Mouse (Mus musculus): ENCODE measurements around the gene Lrpprc. TPM values are rescaled to one million over a fixed set of nuclear protein-coding genes. Genes with fewer than 3 reads are reported as not detected.
A peak's percentile ranks its signal among the peaks of the same experiment; 100 is the strongest.

Gene Lrpprc
- polyA plus RNA-seq, 1 experiment: 11.2 TPM

DNA sequence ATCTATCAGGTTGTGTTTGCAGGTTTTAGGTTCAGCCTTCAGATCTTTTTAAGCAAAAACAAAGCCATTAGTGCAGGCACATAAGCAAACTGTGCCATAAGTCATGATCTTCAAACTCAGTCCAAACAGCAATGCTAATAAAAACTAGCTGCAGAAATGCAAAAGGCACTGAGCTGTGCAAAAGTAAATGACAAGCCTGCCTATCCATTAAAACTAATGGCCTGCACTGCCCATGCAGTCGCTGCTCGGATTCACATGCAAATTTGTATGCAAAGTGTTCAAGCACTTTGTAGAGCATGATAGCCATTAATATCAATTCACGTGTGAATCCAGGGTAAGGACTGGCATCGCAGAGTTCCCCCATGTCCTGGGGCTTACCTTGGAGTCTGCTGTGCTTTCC is 40.5 kb downstream of the Lrpprc start:
- H3K27me3 ChIP-seq (ENCODE audit: control insufficient read depth, insufficient read depth, low read length): no peaks in the 10 kb centered on the region
- H3K4me1 ChIP-seq (ENCODE audit: control insufficient read depth, insufficient read depth, low read length): no peaks in the 10 kb centered on the region
- TF ChIP-seq POLR2A (IDR thresholded peaks at IDR 0.05; ENCODE audit: control insufficient read depth, low read depth, low read length) (no peak), CTCF (IDR thresholded peaks at IDR 0.05; ENCODE audit: control insufficient read depth, insufficient read depth, insufficient replicate concordance, low read depth, low read length) (no peak)
- no peak overlapping the region for H3K4me3 ChIP-seq (ENCODE audit: control insufficient read depth, low read depth, low read length)
- H3K27ac ChIP-seq (ENCODE audit: control insufficient read depth, insufficient read depth, low read depth, low read length): no peak overlapping the region
- H3K36me3 ChIP-seq (ENCODE audit: control insufficient read depth, insufficient read depth, low read length): peaks cover 1% of the 10 kb centered on the region; the same call in 1 of the 2 replicates

DNA sequence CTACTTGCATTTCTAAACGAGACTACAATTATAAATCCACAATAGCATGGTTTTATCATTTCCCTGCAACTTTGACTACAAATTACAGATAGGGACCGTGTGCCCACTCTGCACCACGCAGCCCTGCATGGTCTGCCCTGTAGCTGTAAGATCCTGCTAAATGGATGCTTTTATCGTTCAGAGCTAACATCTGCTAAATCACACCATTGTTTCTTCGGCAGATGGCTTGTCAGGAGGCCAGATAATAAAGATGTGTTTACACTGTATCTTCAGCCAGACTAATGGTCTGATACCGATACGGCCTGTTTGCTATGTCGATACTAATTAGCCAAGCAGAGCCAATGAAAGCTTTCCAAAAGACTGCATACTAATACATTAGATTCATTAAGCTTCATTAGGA is 41.3 kb downstream of the Lrpprc start:
- Histone ChIP-seq H3K4me3 (ENCODE audit: control insufficient read depth, low read depth, low read length) (no peak overlapping the region), H3K27me3 (ENCODE audit: control insufficient read depth, insufficient read depth, low read length) (no peaks in the 10 kb centered on the region), H3K36me3 (ENCODE audit: control insufficient read depth, insufficient read depth, low read length) (peaks cover 1% of the 10 kb centered on the region; the same call in 1 of the 2 replicates), H3K4me1 (ENCODE audit: control insufficient read depth, insufficient read depth, low read length) (no peaks in the 10 kb centered on the region), H3K27ac (ENCODE audit: control insufficient read depth, insufficient read depth, low read depth, low read length) (no peak overlapping the region)
- no peak for TF ChIP-seq CTCF (IDR thresholded peaks at IDR 0.05; ENCODE audit: control insufficient read depth, insufficient read depth, insufficient replicate concordance, low read depth, low read length)
- no peak for TF ChIP-seq POLR2A (IDR thresholded peaks at IDR 0.05; ENCODE audit: control insufficient read depth, low read depth, low read length)

DNA sequence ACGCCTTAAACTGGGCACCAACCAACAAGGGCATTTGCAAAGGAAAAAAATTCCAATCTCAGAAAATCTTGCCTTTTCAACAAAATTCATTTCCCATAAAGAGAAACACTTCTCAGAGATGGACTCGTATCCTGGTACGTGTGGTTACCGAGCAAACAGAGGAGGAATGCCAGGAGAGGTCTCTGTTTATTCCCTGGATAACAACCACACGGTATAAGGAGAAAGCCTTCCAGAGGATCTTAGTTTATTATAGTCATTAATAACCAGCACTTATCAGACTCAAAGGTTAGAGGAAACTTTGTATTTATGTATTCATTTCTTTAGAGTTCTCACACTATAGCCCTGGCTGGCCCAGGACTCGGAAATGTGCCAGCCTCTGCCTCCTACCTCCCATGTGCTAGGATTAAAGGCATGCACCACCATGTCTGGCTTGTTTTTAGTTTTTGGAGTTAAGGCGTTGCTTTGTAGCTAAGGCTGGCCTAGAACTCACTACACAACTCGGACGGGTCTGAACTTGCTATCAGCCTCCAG is 42.4 kb downstream of the Lrpprc start:
- Histone ChIP-seq H3K4me3 (ENCODE audit: control insufficient read depth, low read depth, low read length) (no peak overlapping the region), H3K4me1 (ENCODE audit: control insufficient read depth, insufficient read depth, low read length) (no peaks in the 10 kb centered on the region), H3K27me3 (ENCODE audit: control insufficient read depth, insufficient read depth, low read length) (no peaks in the 10 kb centered on the region), H3K36me3 (ENCODE audit: control insufficient read depth, insufficient read depth, low read length) (peaks cover 1% of the 10 kb centered on the region; the same call in 1 of the 2 replicates), H3K27ac (ENCODE audit: control insufficient read depth, insufficient read depth, low read depth, low read length) (0 out of 2 replicates have a peak overlapping the region, but pooled peaks have one; percentile 4)
- TF ChIP-seq CTCF (IDR thresholded peaks at IDR 0.05; ENCODE audit: control insufficient read depth, insufficient read depth, insufficient replicate concordance, low read depth, low read length) (no peak), POLR2A (IDR thresholded peaks at IDR 0.05; ENCODE audit: control insufficient read depth, low read depth, low read length) (no peak)

GRCm38 (mm10) chr17:84747212-84747611 is 43.4 kb downstream of the Lrpprc start:
- Histone ChIP-seq H3K27ac (ENCODE audit: control insufficient read depth, insufficient read depth, low read depth, low read length) (no peak overlapping the region), H3K27me3 (ENCODE audit: control insufficient read depth, insufficient read depth, low read length) (no peaks in the 10 kb centered on the region), H3K36me3 (ENCODE audit: control insufficient read depth, insufficient read depth, low read length) (peaks cover 1% of the 10 kb centered on the region; the same call in 1 of the 2 replicates), H3K4me3 (ENCODE audit: control insufficient read depth, low read depth, low read length) (no peak overlapping the region), H3K4me1 (ENCODE audit: control insufficient read depth, insufficient read depth, low read length) (no peaks in the 10 kb centered on the region)
- no peak for TF ChIP-seq POLR2A (IDR thresholded peaks at IDR 0.05; ENCODE audit: control insufficient read depth, low read depth, low read length)
- TF ChIP-seq CTCF (IDR thresholded peaks at IDR 0.05; ENCODE audit: control insufficient read depth, insufficient read depth, insufficient replicate concordance, low read depth, low read length): no peak

DNA sequence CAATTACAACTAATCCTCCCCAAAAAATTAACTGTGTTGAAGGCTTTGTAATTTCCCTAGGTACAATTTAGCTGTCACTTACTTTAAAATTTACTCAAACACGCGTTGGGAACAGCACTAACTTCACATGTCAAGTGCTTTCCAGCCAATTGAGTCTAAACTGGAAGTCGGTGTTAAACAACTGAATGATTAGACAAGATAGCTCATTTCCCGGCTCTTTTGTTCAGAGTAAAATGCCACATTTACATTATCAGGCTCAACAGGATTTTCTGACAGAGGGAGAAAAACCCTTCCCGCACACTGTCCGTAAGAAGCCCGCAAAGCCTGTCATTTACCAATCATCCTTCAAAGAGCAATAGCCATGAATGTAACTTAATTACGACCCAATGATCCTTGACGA is 45.6 kb downstream of the Lrpprc start:
- TF ChIP-seq POLR2A (IDR thresholded peaks at IDR 0.05; ENCODE audit: control insufficient read depth, low read depth, low read length) (no peak), CTCF (IDR thresholded peaks at IDR 0.05; ENCODE audit: control insufficient read depth, insufficient read depth, insufficient replicate concordance, low read depth, low read length) (no peak)
- H3K4me1 ChIP-seq (ENCODE audit: control insufficient read depth, insufficient read depth, low read length): no peaks in the 10 kb centered on the region
- H3K27me3 ChIP-seq (ENCODE audit: control insufficient read depth, insufficient read depth, low read length): no peaks in the 10 kb centered on the region

DNA sequence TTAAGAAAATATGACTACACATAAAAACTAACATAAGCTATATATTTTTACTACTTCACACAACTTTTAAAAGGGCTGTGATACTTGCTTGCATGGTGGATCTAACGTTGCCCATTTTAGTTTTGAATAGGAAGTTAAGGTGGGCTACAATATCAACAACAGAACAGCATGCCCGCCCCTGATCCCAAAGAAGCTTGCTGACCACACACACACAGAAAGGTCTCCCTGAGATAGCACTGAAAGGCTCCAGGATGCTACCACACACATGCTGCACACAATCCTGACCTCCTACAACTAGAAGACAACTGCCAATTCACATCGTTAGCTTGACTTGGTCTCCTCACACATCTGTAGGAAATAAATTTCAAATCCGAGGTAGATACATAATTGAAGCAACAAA is 46.3 kb downstream of the Lrpprc start:
- Histone ChIP-seq H3K27me3 (ENCODE audit: control insufficient read depth, insufficient read depth, low read length) (no peaks in the 10 kb centered on the region), H3K4me3 (ENCODE audit: control insufficient read depth, low read depth, low read length) (no peak overlapping the region), H3K4me1 (ENCODE audit: control insufficient read depth, insufficient read depth, low read length) (no peaks in the 10 kb centered on the region), H3K27ac (ENCODE audit: control insufficient read depth, insufficient read depth, low read depth, low read length) (no peak overlapping the region), H3K36me3 (ENCODE audit: control insufficient read depth, insufficient read depth, low read length) (no peaks in the 10 kb centered on the region; the same call in 1 of the 2 replicates)
- TF ChIP-seq POLR2A (IDR thresholded peaks at IDR 0.05; ENCODE audit: control insufficient read depth, low read depth, low read length) (no peak), CTCF (IDR thresholded peaks at IDR 0.05; ENCODE audit: control insufficient read depth, insufficient read depth, insufficient replicate concordance, low read depth, low read length) (no peak)

More for the DNA sequence above, 45.6 kb downstream of the Lrpprc start:
- Histone ChIP-seq H3K36me3 (ENCODE audit: control insufficient read depth, insufficient read depth, low read length) (no peaks in the 10 kb centered on the region; the same call in 1 of the 2 replicates), H3K4me3 (ENCODE audit: control insufficient read depth, low read depth, low read length) (no peak overlapping the region), H3K27ac (ENCODE audit: control insufficient read depth, insufficient read depth, low read depth, low read length) (no peak overlapping the region)

GRCm38 (mm10) chr17:84738073-84738797 is 52.4 kb downstream of the Lrpprc start:
- Histone ChIP-seq H3K4me1 (ENCODE audit: control insufficient read depth, insufficient read depth, low read length) (no peaks in the 10 kb centered on the region), H3K36me3 (ENCODE audit: control insufficient read depth, insufficient read depth, low read length) (no peaks in the 10 kb centered on the region; the same call in none of the 2 replicates), H3K4me3 (ENCODE audit: control insufficient read depth, low read depth, low read length) (no peak overlapping the region), H3K27me3 (ENCODE audit: control insufficient read depth, insufficient read depth, low read length) (no peaks in the 10 kb centered on the region), H3K27ac (ENCODE audit: control insufficient read depth, insufficient read depth, low read depth, low read length) (no peak overlapping the region)
- TF ChIP-seq CTCF (IDR thresholded peaks at IDR 0.05; ENCODE audit: control insufficient read depth, insufficient read depth, insufficient replicate concordance, low read depth, low read length): no peak
- TF ChIP-seq POLR2A (IDR thresholded peaks at IDR 0.05; ENCODE audit: control insufficient read depth, low read depth, low read length): no peak
